Mouse (Mus musculus) erythroblast, adult 5-6 weeks (primary cell): ENCODE measurements around the gene Fignl1. TPM values are rescaled to one million over a fixed set of nuclear protein-coding genes. Genes with fewer than 3 reads are reported as not detected.

Experiments used
- ATAC-seq: replicated peaks from 2 replicates; pipeline ENCODE4 v1.8.0; 2016; ENCODE audit warnings: moderate number of reproducible peaks, mild to moderate bottlenecking, moderate TSS enrichment, inconsistent platforms; ENCODE audit not compliant: poor library complexity, low FRiP score, severe bottlenecking
- total RNA-seq, 2 experiments: library from RNA; stranded (forward) in 1 of 2; stranded (reverse) in 1 of 2; fragments of 150-400 nt in 1 of 2; fragments of 200-764, 138-1000 nt in 1 of 2; gene quantifications; 2 replicates each; pipeline versions ENCODE4 v1.2.3 to v1.2.4; 2015 to 2017; ENCODE audit warnings: low replicate concordance in 2 of 2

Gene Fignl1
- total RNA-seq, 2 experiments from 2014 or later, result 35.9 to 40.8 TPM

GRCm38 (mm10) chr11:11818797-11819196 lies 10.0 kb upstream of the Fignl1 start:
- ATAC-seq, result no peak

- ATAC-seq, result peak; percentile 73
Observed at GRCm38 (mm10) chr11:11815737-11816136, 7.0 kb upstream of the Fignl1 start.

GRCm38 (mm10) chr11:11811906-11812480 lies 3.2 kb upstream of the Fignl1 start:
- ATAC-seq, result peak; percentile 64

GRCm38 (mm10) chr11:11809404-11810175 lies 828 bp upstream of the Fignl1 start:
- no peak for ATAC-seq

GRCm38 (mm10) chr11:11808035-11808819 lies 535 bp downstream of the Fignl1 start:
- peak; percentile 70 for ATAC-seq

- no peak for ATAC-seq
Observed at GRCm38 (mm10) chr11:11805951-11806350, 2.8 kb downstream of the Fignl1 start.

GRCm38 (mm10) chr11:11804421-11804820 lies 4.3 kb downstream of the Fignl1 start:
- ATAC-seq, result no peak

GRCm38 (mm10) chr11:11801067-11801466 lies 7.7 kb downstream of the Fignl1 start:
- no peak; the same call in 1 of the 2 replicates for ATAC-seq

GRCm38 (mm10) chr11:11800304-11800703 lies 8.5 kb downstream of the Fignl1 start:
- ATAC-seq, result no peak

GRCm38 (mm10) chr11:11798690-11799089 lies 10.1 kb downstream of the Fignl1 start:
- ATAC-seq, result no peak

GRCm38 (mm10) chr11:11794626-11795025 lies 14.1 kb downstream of the Fignl1 start:
- no peak for ATAC-seq

- ATAC-seq, result peak; percentile 89
Observed at GRCm38 (mm10) chr11:11788521-11788974, 20.2 kb downstream of the Fignl1 start.

GRCm38 (mm10) chr11:11785457-11785856 lies 23.3 kb downstream of the Fignl1 start:
- ATAC-seq, result no peak

GRCm38 (mm10) chr11:11781728-11782127 lies 27.0 kb downstream of the Fignl1 start:
- ATAC-seq, result no peak

GRCm38 (mm10) chr11:11778345-11778744 lies 30.4 kb downstream of the Fignl1 start:
- ATAC-seq, result no peak

GRCm38 (mm10) chr11:11777796-11778195 lies 31.0 kb downstream of the Fignl1 start:
- no peak for ATAC-seq

GRCm38 (mm10) chr11:11777246-11777645 lies 31.5 kb downstream of the Fignl1 start:
- ATAC-seq, result no peak

- no peak for ATAC-seq
Observed at GRCm38 (mm10) chr11:11776822-11777174, 32.0 kb downstream of the Fignl1 start.

- ATAC-seq, result no peak
Observed at GRCm38 (mm10) chr11:11776071-11776821, 32.5 kb downstream of the Fignl1 start.

GRCm38 (mm10) chr11:11774893-11775292 lies 33.9 kb downstream of the Fignl1 start:
- no peak for ATAC-seq
